Mouse (Mus musculus) left cerebral cortex, adult 11 months (tissue): Measurements from ENCODE around the gene Olfr401.
"Not testable (repeated sequence)": the region's sequence is repeated elsewhere in the genome, so short reads cannot be mapped to it uniquely, and the experiment has no call there.

ENCODE experiments used
- DNase-seq: peaks from one replicate; pipeline ENCODE4 v3.0.0; 2022; ENCODE audit warnings: low spot score

Olfr401 gene

GRCm38 (mm10) chr11:74113412-74113811 lies at the start of gene Olfr401:
Olfr401 (plus strand) TSS chr11:74113712.
- DNase-seq: no peak

GRCm38 (mm10) chr11:74069655-74070054 lies 43.9 kb upstream of the Olfr401 start, which contains the start of gene Zfp616:
Zfp616 (plus strand) TSS chr11:74069955.
- DNase-seq: no peak

GRCm38 (mm10) chr11:74100724-74101123 lies 12.8 kb upstream of the Olfr401 start:
- no peak for DNase-seq

- DNase-seq: no peak
Measured at GRCm38 (mm10) chr11:74101507-74101906, 12.0 kb upstream of the Olfr401 start.

- DNase-seq: no peak
Measured at GRCm38 (mm10) chr11:74105066-74105465, 8.4 kb upstream of the Olfr401 start.

GRCm38 (mm10) chr11:74140001-74140400 lies 26.5 kb downstream of the Olfr401 start:
- not testable (repeated sequence) for DNase-seq

- DNase-seq: no peak
Measured at GRCm38 (mm10) chr11:74145866-74146265, 32.4 kb downstream of the Olfr401 start.

- no peak for DNase-seq
Measured at GRCm38 (mm10) chr11:74153229-74153628, 39.7 kb downstream of the Olfr401 start, which contains the start of gene Olfr402. Olfr402 (plus strand) TSS chr11:74153529.

- DNase-seq: no peak
Measured at GRCm38 (mm10) chr11:74168771-74169170, 55.3 kb downstream of the Olfr401 start.
